Mouse (Mus musculus) cerebral cortex, adult 2 months (tissue): ENCODE results near the gene Tifab.

Experiments
- WGBS: fragments of 180-500 bp; shearing (Covaris S2); methylation state at CpG from one replicate; pipeline ENCODE4 v1.1.7; 2018; 5-methylcytosine and 5-hydroxymethylcytosine counted together

Tifab gene

GRCm38 (mm10) chr13:56176310-56176709 lies 2.4 kb downstream of the Tifab start:
- WGBS: 94% methylated on average over 9 of the region's 9 CpGs

- WGBS: 78% methylated on average over 4 of the region's 4 CpGs
Observed at GRCm38 (mm10) chr13:56175848-56176247, 2.8 kb downstream of the Tifab start.

GRCm38 (mm10) chr13:56172901-56173545 lies 5.7 kb downstream of the Tifab start:
- WGBS: 72% methylated on average over 7 of the region's 7 CpGs

DNA sequence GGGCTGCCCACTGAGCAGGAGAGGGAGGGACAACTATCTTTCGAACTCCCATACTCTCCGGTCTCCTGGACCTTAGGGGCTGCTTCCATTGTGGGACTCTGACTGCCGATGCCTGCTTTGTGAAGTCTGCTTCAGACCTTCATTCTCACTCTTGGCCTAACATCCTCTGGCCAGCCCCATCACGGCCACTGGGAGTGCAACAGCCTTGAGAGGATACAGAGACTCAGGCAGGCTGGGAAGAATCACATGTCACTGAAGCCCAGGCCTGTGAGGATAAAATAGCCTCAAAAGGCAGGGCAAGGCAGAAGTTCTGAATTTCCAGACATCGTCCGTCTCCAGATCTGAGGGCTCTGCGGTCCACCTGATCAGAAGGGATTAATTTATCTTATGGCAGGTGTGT lies 6.6 kb downstream of the Tifab start:
- WGBS: 90% methylated on average over 7 of the region's 7 CpGs

GRCm38 (mm10) chr13:56168403-56168781 lies 10.3 kb downstream of the Tifab start:
- WGBS: 54% methylated on average over 3 of the region's 3 CpGs

DNA sequence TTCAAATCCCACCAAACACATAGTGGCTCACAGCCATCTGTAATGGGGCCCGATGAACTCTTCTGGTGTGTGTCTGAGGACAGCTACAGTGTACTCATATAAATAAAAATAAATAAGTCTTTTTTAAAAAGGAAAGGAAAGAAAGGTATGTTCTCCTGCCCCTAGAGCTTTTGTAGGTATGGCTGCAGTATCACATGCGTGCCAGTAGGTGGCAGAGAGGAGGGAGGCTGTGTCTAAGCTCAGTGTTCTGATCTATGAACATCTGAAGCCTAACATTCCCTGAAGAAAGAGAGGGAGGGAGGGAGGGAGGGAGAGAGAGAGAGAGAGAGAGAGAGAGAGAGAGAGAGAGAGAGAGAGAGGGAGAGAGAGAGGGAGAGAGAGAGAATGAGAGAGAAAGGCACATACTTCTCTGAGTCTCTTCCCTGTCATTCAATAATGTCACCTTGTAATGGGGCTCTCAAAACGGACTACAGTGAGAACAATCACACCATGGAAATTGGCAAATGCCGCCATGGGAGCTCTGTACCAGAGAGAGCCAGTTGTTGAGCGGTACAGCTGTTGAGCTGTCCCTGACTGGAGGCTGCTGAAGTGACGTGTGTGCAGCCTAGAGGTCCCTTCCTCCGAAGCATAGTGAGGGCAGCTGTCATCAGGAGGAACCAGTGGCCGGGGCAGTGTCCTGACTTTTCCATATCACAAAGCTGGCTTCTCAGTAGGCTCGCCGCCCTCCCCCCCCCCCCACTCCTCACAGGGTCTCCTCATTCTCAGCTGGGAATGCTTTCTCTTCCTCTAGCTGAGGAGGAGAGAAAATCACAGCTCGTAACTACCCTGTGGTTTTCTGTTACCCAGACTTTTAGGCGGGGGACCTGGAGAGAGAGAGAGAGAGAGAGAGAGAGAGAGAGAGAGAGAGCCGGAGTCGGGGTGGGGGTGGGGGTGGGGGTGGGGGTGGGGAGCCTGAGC lies 11.0 kb downstream of the Tifab start:
- 45% methylated on average over 14 of the region's 14 CpGs for WGBS

GRCm38 (mm10) chr13:56165561-56165960 lies 13.1 kb downstream of the Tifab start:
- WGBS: 88% methylated on average over 11 of the region's 11 CpGs

- WGBS: 95% methylated on average over 3 of the region's 3 CpGs
Observed at GRCm38 (mm10) chr13:56164372-56164771, 14.3 kb downstream of the Tifab start.

GRCm38 (mm10) chr13:56163751-56164150 lies 14.9 kb downstream of the Tifab start:
- WGBS: 65% methylated on average over 6 of the region's 6 CpGs

- 84% methylated on average over 6 of the region's 6 CpGs for WGBS
Observed at GRCm38 (mm10) chr13:56162859-56163258, 15.8 kb downstream of the Tifab start.

GRCm38 (mm10) chr13:56159614-56160363 lies 18.9 kb downstream of the Tifab start:
- WGBS: 79% methylated on average over 17 of the region's 17 CpGs

DNA sequence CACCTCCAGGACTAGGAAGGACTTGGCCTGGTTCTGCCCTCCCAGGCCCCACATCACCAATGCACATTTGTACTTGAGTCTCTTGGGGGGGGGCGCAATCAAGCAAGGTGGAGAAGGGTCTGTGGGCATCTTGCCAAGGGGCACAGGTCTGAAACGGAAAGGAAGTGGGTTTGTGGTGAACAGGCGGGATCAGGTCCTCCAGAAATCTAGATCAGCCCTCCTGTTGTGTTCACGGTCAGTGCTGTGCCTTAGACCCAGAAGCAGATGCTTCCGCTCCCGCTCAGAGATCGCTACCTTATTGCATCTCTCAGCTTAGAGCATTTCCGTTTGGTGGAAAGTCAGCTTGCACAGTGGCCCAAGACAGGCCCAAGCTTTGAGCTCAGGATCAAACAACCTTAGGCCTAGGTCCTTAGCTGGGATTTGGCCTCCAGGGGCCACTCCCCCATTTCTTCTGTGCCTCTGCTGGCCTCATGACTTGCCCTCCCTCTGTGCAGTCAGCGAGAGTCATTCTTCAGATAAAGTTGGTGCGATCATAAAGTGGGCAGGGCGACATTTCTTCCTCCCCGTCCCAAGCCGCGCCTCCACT lies 19.6 kb downstream of the Tifab start:
- 85% methylated on average over 14 of the region's 14 CpGs for WGBS

DNA sequence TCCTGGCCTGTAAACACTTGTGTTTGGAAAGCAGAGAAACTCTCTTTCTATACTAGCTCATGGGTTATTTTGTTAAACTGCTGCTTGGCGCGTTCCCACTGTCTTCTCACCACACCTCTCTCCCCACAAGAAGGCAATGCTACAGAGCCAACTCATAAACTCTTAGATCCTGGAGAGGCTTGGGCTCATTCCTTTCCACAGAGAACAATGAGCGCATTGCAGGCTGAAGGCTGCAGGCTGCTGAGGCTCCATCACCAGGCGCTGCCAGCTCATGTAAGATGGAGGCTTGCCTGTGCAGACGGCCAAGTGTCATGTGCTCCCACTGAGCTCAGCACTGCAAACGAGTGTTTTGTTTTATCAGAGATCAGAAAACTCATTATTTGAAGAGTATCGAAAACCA lies 23.0 kb downstream of the Tifab start:
- 63% methylated on average over 7 of the region's 7 CpGs for WGBS

GRCm38 (mm10) chr13:56155048-56155447 lies 23.6 kb downstream of the Tifab start:
- 42% methylated on average over 5 of the region's 5 CpGs for WGBS

DNA sequence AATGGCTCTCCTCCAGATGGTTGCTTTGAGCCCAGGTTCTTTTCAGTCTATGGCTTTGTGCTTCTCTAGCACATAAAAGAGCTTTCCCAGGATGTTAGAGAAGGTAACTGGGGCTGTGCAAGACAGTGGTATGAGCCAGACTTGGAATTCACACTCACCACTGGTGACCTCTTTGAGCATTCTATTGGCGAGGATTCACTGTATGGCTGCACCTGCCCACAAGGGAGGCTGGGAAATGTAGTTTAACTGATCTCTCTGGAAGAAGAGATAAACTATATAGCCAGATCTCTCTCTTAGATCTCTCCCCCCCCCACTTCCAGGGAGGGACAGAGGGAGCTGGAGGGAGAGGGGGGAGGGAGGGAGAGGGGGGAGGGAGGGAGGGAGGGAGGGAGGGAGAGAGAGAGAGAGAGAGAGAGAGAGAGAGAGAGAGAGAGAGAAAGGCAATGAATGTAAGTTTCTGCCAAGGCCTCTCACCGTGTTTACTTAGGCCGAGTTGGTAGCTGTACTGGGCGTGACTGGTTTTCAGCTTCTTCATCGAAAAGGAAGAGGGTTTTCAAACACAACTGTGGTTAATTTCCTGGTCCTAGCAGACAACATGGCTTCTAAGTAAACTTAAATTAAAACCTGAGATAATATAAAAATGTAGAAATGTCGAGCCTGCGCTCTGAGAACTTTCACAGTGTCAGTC lies 25.8 kb downstream of the Tifab start:
- 82% methylated on average over 7 of the region's 7 CpGs for WGBS

GRCm38 (mm10) chr13:56151404-56152226 lies 27.1 kb downstream of the Tifab start:
- WGBS: 40% methylated on average over 22 of the region's 22 CpGs

DNA sequence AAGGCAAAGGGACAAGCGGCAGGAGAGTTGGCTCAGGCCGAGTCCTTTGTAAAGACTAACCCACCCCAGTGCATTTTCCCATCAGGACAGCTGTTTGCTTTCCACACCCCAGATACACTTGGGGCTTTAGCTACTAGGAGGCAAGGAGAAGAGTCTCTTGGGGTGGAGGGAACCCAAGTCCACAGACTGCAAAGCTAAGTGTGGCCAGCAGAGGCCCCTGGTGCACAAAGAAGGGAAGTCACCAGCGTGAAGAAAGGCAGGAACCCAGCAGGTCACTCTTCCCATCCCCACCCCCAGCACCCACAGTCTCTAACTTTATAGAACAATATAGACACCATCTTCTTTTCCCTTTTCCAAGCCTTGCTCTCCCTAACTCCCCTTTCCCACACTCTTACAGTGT lies 33.2 kb downstream of the Tifab start:
- 54% methylated on average over 3 of the region's 3 CpGs for WGBS

GRCm38 (mm10) chr13:56144021-56144420 lies 34.7 kb downstream of the Tifab start:
- WGBS: 63% methylated on average over 2 of the region's 2 CpGs

DNA sequence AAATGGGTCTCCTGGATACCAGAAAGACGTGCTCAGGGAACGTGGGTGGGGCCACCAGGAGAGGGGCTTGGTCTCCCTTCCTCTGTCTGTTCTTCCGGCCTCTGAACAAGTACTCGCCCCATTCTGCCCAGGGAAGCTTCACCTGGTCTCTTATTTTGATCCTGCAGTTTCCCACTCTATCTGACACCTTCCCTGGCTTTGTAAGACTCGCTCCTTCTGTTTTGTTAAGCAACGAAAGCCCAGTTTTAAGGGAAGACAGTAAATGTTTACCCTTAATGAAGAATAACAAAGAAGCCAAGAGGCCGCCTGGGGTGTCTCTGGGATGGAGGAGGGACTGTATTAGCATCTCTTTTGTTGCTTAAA lies 35.6 kb downstream of the Tifab start:
- 39% methylated on average over 7 of the region's 7 CpGs for WGBS

DNA sequence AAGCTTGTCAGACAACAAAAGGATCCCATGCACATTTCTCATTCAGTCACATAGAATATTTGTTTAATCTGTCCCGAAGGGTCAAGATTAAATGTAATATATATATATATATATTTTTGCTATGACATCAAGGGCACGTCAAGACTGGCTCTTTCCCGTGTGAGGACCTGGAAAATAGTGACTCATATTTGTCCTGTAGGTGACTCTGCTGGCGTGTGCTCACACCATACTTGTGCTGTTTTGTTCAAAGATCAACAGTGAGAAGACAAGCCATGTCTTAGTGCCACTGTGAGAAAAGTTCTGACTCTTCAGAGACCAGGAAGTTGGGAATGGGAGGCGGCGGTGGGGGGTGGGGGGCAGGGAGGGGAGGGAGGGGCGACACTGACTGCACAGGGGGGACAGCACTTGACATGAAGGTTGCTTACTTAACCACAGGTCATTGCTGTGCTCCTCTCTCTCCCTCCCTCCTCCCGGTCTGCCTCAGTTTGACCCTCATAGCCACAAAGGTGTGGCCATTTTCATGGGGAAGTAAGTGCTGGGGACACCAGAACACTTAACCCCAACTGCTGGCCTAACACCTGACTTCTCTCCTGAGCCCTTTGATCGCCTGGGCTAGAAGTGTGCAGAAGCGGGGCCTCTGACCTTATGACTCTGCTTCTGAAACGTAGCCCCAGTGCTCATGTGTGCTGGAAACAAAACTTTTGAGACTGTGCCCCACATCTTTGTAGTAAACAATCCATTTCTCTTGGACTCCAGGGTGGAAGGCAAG lies 36.1 kb downstream of the Tifab start:
- WGBS: 49% methylated on average over 11 of the region's 11 CpGs
